Mouse (Mus musculus) liver, embryonic 15.5 days (tissue): Measurements from ENCODE around the gene Tnfrsf9. TPM values are rescaled to one million over a fixed set of nuclear protein-coding genes. Genes with fewer than 3 reads are reported as not detected.
"Not testable (repeated sequence)": the region's sequence is repeated elsewhere in the genome, so short reads cannot be mapped to it uniquely, and the experiment has no call there.

Experiments used
- ATAC-seq: fragments of 200-750 bp; cut with Nextera tagmentation; 2 replicates; pipeline ENCODE4 v1.8.0; 2017; ENCODE audit warnings: moderate number of reproducible peaks, mild to moderate bottlenecking, moderate library complexity; ENCODE audit not compliant: insufficient read depth
- H3K27ac ChIP-seq: fragments of 300-500 bp; sonication (generic); replicated peaks from 2 replicates; pipeline ENCODE4 v1.5.1; 2015; ENCODE audit warnings: mild to moderate bottlenecking, inconsistent platforms
- H3K27me3 ChIP-seq: fragments of 300-500 bp; sonication (generic); 2 replicates; pipeline ENCODE4 v1.6.1; 2015; ENCODE audit warnings: mild to moderate bottlenecking, inconsistent platforms
- H3K36me3 ChIP-seq: fragments of 300-500 bp; sonication (generic); replicated peaks from 2 replicates; pipeline ENCODE4 v1.6.1; 2015; ENCODE audit warnings: moderate library complexity, mild to moderate bottlenecking, inconsistent platforms
- H3K4me1 ChIP-seq: fragments of 300-500 bp; sonication (generic); replicated peaks from 2 replicates; pipeline ENCODE4 v1.6.1; 2015; ENCODE audit warnings: inconsistent platforms
- H3K4me2 ChIP-seq: fragments of 300-500 bp; sonication (generic); 2 replicates; pipeline ENCODE4 v1.6.1; 2015; ENCODE audit warnings: moderate library complexity, mild to moderate bottlenecking, inconsistent platforms
- H3K4me3 ChIP-seq: fragments of 300-500 bp; sonication (generic); replicated peaks from 2 replicates; pipeline ENCODE4 v1.5.1; 2015; ENCODE audit warnings: mild to moderate bottlenecking, inconsistent platforms
- H3K9ac ChIP-seq: fragments of 300-500 bp; sonication (generic); 2 replicates; pipeline ENCODE4 v1.6.1; 2015; ENCODE audit warnings: moderate library complexity, mild to moderate bottlenecking, inconsistent platforms
- H3K9me3 ChIP-seq: fragments of 300-500 bp; sonication (generic); replicated peaks from 2 replicates; pipeline ENCODE4 v1.6.1; 2016; ENCODE audit warnings: inconsistent platforms
- WGBS: fragments of 180-500 bp; shearing (Covaris S2); methylation state at CpG from one replicate; pipeline ENCODE4 v1.1.7; 2015; ENCODE audit warnings: mixed read lengths; ENCODE audit not compliant: insufficient replicate concordance; 5-methylcytosine and 5-hydroxymethylcytosine counted together
- polyA plus RNA-seq: library from polyadenylated mRNA; unstranded; fragments of >200 nt; fragmentation: Nextera tagmentation; extraction: Ambion mirVana; gene quantifications from 2 replicates; pipeline ENCODE4 v1.2.1, GENCODE M21; 2015

The Tnfrsf9 gene
- polyA plus RNA-seq, 1 experiment from 2014 or later = 0.13 TPM

- H3K27me3 ChIP-seq, H3K27ac ChIP-seq, H3K4me2 ChIP-seq, ATAC-seq, H3K36me3 ChIP-seq, H3K9ac ChIP-seq, H3K9me3 ChIP-seq, H3K4me3 ChIP-seq: not testable (repeated sequence)
- peaks cover 27% of the 10 kb centered on the region for H3K4me1 ChIP-seq
- 15% methylated on average over 4 of the region's 4 CpGs for WGBS
These were observed 39.9 kb upstream of the Tnfrsf9 start for GRCm38 (mm10) chr4:150874416-150874815.

- H3K9me3 ChIP-seq = peaks cover 14% of the 10 kb centered on the region; the same call in 1 of the 2 replicates
- WGBS = 55% methylated on average over 10 of the region's 10 CpGs
- ATAC-seq = no peak
- no peaks in the 10 kb centered on the region for H3K36me3 ChIP-seq
- no peak overlapping the region for H3K4me3 ChIP-seq
- H3K9ac ChIP-seq = no peak overlapping the region
- no peak overlapping the region for H3K4me2 ChIP-seq
- no peak overlapping the region for H3K27ac ChIP-seq
- no peaks in the 10 kb centered on the region for H3K27me3 ChIP-seq
- H3K4me1 ChIP-seq = peaks cover 18% of the 10 kb centered on the region
These were observed 39.0 kb upstream of the Tnfrsf9 start for GRCm38 (mm10) chr4:150875393-150875792.

- H3K9me3 ChIP-seq = peaks cover 14% of the 10 kb centered on the region; the same call in 1 of the 2 replicates
- H3K4me1 ChIP-seq = peaks cover 5% of the 10 kb centered on the region; the same call in 1 of the 2 replicates
- H3K4me3 ChIP-seq = no peak overlapping the region
- ATAC-seq = no peak
- 87% methylated on average over 22 of the region's 22 CpGs for WGBS
- no peak overlapping the region for H3K4me2 ChIP-seq
- no peaks in the 10 kb centered on the region for H3K27me3 ChIP-seq
- H3K36me3 ChIP-seq = no peaks in the 10 kb centered on the region
- H3K27ac ChIP-seq = no peak overlapping the region
- no peak overlapping the region for H3K9ac ChIP-seq
These were observed 34.7 kb upstream of the Tnfrsf9 start for GRCm38 (mm10) chr4:150879631-150880030.

GRCm38 (mm10) chr4:150880364-150880763 is 34.0 kb upstream of the Tnfrsf9 start:
- no peaks in the 10 kb centered on the region for H3K27me3 ChIP-seq
- H3K4me1 ChIP-seq = no peaks in the 10 kb centered on the region
- no peak overlapping the region for H3K4me2 ChIP-seq
- 67% methylated on average over 5 of the region's 5 CpGs for WGBS
- H3K9me3 ChIP-seq = peaks cover 14% of the 10 kb centered on the region; the same call in 1 of the 2 replicates
- no peak for ATAC-seq
- no peaks in the 10 kb centered on the region for H3K36me3 ChIP-seq
- no peak overlapping the region for H3K4me3 ChIP-seq
- no peak overlapping the region for H3K27ac ChIP-seq
- no peak overlapping the region for H3K9ac ChIP-seq

DNA sequence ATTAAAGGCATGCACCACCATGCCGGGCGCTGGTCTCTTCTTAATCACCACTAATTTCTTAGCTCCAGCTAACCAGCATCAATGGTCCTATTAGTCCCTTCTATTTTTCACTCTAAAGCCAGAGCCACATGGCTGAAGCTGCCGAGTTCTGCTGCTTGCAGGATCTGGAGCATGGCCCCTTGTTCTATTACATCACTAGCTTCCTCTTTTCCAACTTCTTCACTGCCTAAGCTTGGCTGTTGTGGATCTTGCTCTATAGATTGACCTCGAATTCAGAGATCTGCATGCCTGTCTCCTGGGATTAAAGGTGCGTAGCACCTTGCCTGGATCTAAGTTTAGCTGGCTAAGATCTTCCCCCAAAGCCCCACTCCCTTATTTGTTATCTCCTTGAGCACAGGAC is 31.7 kb upstream of the Tnfrsf9 start:
- H3K36me3 ChIP-seq = no peaks in the 10 kb centered on the region
- peaks cover 14% of the 10 kb centered on the region; the same call in 1 of the 2 replicates for H3K9me3 ChIP-seq
- 47% methylated on average over 5 of the region's 5 CpGs for WGBS
- H3K27me3 ChIP-seq = no peaks in the 10 kb centered on the region
- no peak overlapping the region for H3K4me3 ChIP-seq
- H3K4me1 ChIP-seq = no peaks in the 10 kb centered on the region; the same call in 1 of the 2 replicates
- H3K9ac ChIP-seq = no peak overlapping the region
- no peak overlapping the region for H3K27ac ChIP-seq
- H3K4me2 ChIP-seq = no peak overlapping the region
- no peak for ATAC-seq

- no peak overlapping the region for H3K27ac ChIP-seq
- H3K27me3 ChIP-seq = no peaks in the 10 kb centered on the region
- H3K9me3 ChIP-seq = no peaks in the 10 kb centered on the region
- no peak overlapping the region for H3K4me2 ChIP-seq
- no peak for ATAC-seq
- WGBS = 66% methylated on average over 5 of the region's 5 CpGs
- no peak overlapping the region for H3K4me3 ChIP-seq
- peaks cover 11% of the 10 kb centered on the region for H3K4me1 ChIP-seq
- no peaks in the 10 kb centered on the region for H3K36me3 ChIP-seq
- no peak overlapping the region for H3K9ac ChIP-seq
These were observed 26.5 kb upstream of the Tnfrsf9 start for GRCm38 (mm10) chr4:150887903-150888302.

GRCm38 (mm10) chr4:150888492-150888891 is 25.9 kb upstream of the Tnfrsf9 start:
- Histone ChIP-seq H3K4me3 (no peak overlapping the region), H3K9ac (no peak overlapping the region), H3K4me1 (peaks cover 11% of the 10 kb centered on the region), H3K4me2 (no peak overlapping the region), H3K36me3 (no peaks in the 10 kb centered on the region), H3K27me3 (no peaks in the 10 kb centered on the region), H3K27ac (peak overlapping the region; percentile 33; the same call in 1 of the 2 replicates), H3K9me3 (no peaks in the 10 kb centered on the region)
- 69% methylated on average over 4 of the region's 4 CpGs for WGBS
- no peak; the same call in 1 of the 2 replicates for ATAC-seq

DNA sequence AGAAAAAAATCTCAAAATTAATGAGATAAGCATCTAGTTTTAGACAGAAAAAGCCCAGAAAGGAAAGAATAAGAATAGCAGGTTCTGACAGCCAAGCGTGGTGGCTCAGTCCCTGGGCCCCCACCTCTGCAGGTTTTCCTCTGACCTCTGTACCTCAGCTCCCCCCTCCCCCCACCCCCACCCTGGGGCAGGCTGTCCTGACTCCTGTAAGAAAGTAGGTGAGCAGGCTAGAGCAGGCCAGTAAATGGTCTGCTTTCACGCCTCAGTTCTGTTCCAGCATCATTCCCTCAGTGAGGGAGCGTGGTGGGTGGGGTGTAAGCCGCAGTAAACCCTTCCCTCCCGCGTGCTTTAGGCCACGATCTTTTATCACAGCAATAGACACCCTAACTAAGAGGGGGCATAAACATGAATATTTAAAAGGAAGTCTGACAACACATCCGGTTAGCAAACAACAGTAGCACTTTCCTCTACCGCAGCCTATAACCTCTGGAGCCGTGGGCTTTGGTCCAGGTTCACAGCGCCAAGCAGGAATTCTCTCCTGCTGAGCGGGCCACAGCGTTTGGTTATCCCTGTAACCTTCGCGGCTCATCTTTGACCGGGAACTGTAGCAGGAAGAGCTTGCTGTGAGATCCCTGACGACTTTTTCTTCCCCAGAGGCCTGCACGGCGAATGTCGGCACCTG is 24.9 kb upstream of the Tnfrsf9 start:
- no peak overlapping the region for H3K4me3 ChIP-seq
- H3K36me3 ChIP-seq = no peaks in the 10 kb centered on the region
- no peaks in the 10 kb centered on the region for H3K9me3 ChIP-seq
- 48% methylated on average over 20 of the region's 20 CpGs for WGBS
- H3K9ac ChIP-seq = no peak overlapping the region
- peaks cover 12% of the 10 kb centered on the region for H3K4me1 ChIP-seq
- no peak for ATAC-seq
- peak overlapping the region; percentile 29; the same call in 1 of the 2 replicates for H3K4me2 ChIP-seq
- no peaks in the 10 kb centered on the region for H3K27me3 ChIP-seq
- H3K27ac ChIP-seq = peak overlapping the region; percentile 64

DNA sequence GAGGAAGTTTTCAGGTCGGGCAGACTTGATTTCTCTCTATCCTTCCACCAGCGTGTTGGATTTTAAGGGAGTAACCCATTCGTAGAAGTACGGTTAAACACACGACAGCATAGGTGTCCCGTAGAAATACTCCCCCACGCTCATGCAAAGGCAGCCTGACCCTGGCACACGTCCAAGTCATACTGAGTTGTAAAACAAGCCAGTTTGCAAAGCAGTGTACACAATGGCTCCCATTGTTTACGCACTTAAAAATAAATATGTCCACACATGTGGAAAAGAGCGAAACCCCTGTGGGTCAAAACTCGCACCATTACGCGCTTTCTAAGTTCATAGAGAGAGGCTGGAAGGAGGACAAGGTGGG is 24.4 kb upstream of the Tnfrsf9 start:
- H3K36me3 ChIP-seq = no peaks in the 10 kb centered on the region
- H3K9me3 ChIP-seq = no peaks in the 10 kb centered on the region
- no peak overlapping the region for H3K9ac ChIP-seq
- H3K27me3 ChIP-seq = no peaks in the 10 kb centered on the region
- H3K4me3 ChIP-seq = no peak overlapping the region
- no peak for ATAC-seq
- peak overlapping the region; percentile 64 for H3K27ac ChIP-seq
- peak overlapping the region; percentile 29; the same call in 1 of the 2 replicates for H3K4me2 ChIP-seq
- 72% methylated on average over 13 of the region's 13 CpGs for WGBS
- peaks cover 14% of the 10 kb centered on the region for H3K4me1 ChIP-seq

DNA sequence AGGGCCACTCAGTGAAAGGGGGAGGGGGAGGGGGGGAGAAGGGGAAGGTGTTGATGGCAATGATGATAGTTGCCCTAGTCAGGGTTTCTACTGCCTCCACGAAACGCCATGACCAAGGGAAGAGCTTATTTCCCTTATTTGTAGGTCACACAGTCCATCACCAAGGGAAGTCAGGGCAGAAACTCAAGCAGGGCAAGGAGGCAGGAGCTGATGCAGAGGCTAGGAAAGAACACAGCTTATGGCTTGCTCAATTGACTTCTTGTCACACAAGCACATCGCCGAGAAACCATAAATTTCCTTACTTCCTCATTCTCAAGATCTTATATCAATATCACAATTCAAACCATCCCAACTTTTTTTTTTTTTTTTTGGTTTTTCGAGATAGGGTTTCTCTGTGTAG is 23.1 kb upstream of the Tnfrsf9 start:
- peaks cover 5% of the 10 kb centered on the region; the same call in 1 of the 2 replicates for H3K36me3 ChIP-seq
- no peaks in the 10 kb centered on the region for H3K9me3 ChIP-seq
- H3K4me2 ChIP-seq = no peak overlapping the region
- peaks cover 23% of the 10 kb centered on the region for H3K4me1 ChIP-seq
- ATAC-seq = no peak
- H3K27me3 ChIP-seq = no peaks in the 10 kb centered on the region
- no peak overlapping the region for H3K9ac ChIP-seq
- H3K27ac ChIP-seq = no peak overlapping the region
- WGBS = 17% methylated on average over 5 of the region's 5 CpGs
- no peak overlapping the region for H3K4me3 ChIP-seq

DNA sequence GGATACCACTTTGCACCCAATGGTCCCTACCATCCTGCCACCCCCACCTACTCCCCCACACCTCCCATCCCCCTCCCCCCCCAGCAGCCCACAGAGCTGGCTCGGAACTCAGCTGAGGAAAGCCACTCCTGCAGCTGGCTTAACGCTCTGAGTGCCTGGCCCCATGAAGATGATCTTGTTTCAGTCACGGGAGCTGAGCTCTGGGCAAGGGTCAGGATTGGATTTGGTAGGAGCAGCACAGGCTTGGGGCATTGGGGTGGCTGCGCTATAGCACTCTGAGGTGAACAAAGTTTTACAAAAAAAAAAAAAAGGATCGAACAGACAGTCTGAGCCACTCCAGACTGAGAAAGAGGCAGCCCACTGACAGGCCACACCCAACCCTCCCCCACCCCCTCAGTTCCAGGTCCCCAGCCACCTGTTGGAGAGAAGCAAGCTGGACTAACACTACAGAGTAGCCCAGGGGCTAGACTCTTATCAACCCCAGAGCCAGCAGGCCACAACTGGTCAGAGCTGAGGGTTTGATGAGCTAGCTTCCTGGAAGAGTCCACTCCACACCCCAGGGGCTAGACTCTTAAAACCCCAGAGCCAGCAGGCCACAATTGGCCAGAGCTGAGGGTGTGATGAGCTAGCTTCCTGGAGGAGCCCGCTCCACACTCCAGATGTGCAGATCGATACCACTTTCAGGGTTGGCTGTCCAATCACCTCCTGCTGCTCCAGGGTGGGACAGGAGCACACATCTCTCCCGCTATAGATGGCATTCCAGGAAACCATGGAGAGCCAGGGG is 19.5 kb upstream of the Tnfrsf9 start:
- no peak overlapping the region for H3K4me3 ChIP-seq
- H3K9me3 ChIP-seq = no peaks in the 10 kb centered on the region
- H3K4me2 ChIP-seq = no peak overlapping the region
- H3K4me1 ChIP-seq = peaks cover 24% of the 10 kb centered on the region
- H3K36me3 ChIP-seq = peaks cover 36% of the 10 kb centered on the region
- no peaks in the 10 kb centered on the region for H3K27me3 ChIP-seq
- WGBS = 45% methylated on average over 8 of the region's 8 CpGs
- H3K27ac ChIP-seq = no peak overlapping the region
- ATAC-seq = 0 out of 2 replicates have a peak, but pooled peaks have one; percentile 21
- H3K9ac ChIP-seq = no peak overlapping the region
